Mouse (Mus musculus) MEL-GATA-1-ER (cell line): ENCODE data around the gene Ankmy2.
"Not testable (repeated sequence)": the region's sequence is repeated elsewhere in the genome, so short reads cannot be mapped to it uniquely, and the experiment has no call there.

Source experiments
- DNase-seq: peaks from one replicate; pipeline ENCODE4 v3.0.0-alpha.2; 2012; ENCODE audit warnings: low read depth; ENCODE audit errors: extremely low read depth

Gene Ankmy2

GRCm38 (mm10) chr12:36157638-36158308 lies 859 bp downstream of the Ankmy2 start, which contains the start of gene Bzw2:
Bzw2 (minus strand) TSS chr12:36158080.
- DNase-seq = peak; percentile 82

GRCm38 (mm10) chr12:36164126-36164791 lies 7.3 kb downstream of the Ankmy2 start:
- DNase-seq = no peak

GRCm38 (mm10) chr12:36165299-36165698 lies 8.4 kb downstream of the Ankmy2 start:
- DNase-seq = no peak

GRCm38 (mm10) chr12:36177227-36177626 lies 20.3 kb downstream of the Ankmy2 start:
- no peak for DNase-seq

GRCm38 (mm10) chr12:36182570-36182969 lies 25.7 kb downstream of the Ankmy2 start:
- DNase-seq = no peak

- no peak for DNase-seq
Observed at GRCm38 (mm10) chr12:36187081-36187480, 30.2 kb downstream of the Ankmy2 start.

- DNase-seq = no peak
Observed at GRCm38 (mm10) chr12:36189610-36190009, 32.7 kb downstream of the Ankmy2 start.

- no peak for DNase-seq
Observed at GRCm38 (mm10) chr12:36190343-36190742, 33.4 kb downstream of the Ankmy2 start.

GRCm38 (mm10) chr12:36194976-36195375 lies 38.1 kb downstream of the Ankmy2 start:
- no peak for DNase-seq

GRCm38 (mm10) chr12:36205579-36206119 lies 48.7 kb downstream of the Ankmy2 start:
- DNase-seq = not testable (repeated sequence)

GRCm38 (mm10) chr12:36207072-36207799 lies 50.3 kb downstream of the Ankmy2 start:
- no peak for DNase-seq

GRCm38 (mm10) chr12:36207800-36208148 lies 50.9 kb downstream of the Ankmy2 start:
- no peak for DNase-seq

GRCm38 (mm10) chr12:36208456-36208855 lies 51.5 kb downstream of the Ankmy2 start:
- DNase-seq = no peak

- no peak for DNase-seq
Observed at GRCm38 (mm10) chr12:36210096-36210495, 53.2 kb downstream of the Ankmy2 start.

GRCm38 (mm10) chr12:36214389-36215148 lies 57.7 kb downstream of the Ankmy2 start:
- peak; percentile 83 for DNase-seq

GRCm38 (mm10) chr12:36215149-36215480 lies 58.2 kb downstream of the Ankmy2 start:
- DNase-seq = peak; percentile 39

- no peak for DNase-seq
Observed at GRCm38 (mm10) chr12:36216230-36216629, 59.3 kb downstream of the Ankmy2 start.

GRCm38 (mm10) chr12:36216905-36217304 lies 60.0 kb downstream of the Ankmy2 start:
- DNase-seq = no peak

- no peak for DNase-seq
Observed at GRCm38 (mm10) chr12:36224392-36224791, 67.5 kb downstream of the Ankmy2 start.

- no peak for DNase-seq
Observed at GRCm38 (mm10) chr12:36231386-36231785, 74.5 kb downstream of the Ankmy2 start.

- DNase-seq = no peak
Observed at GRCm38 (mm10) chr12:36241171-36241570, 84.3 kb downstream of the Ankmy2 start.
